Mouse (Mus musculus): ENCODE measurements at regions not wholly inside any gene's neighbourhood (a gene's known extent, or its start where the extent isn't known, plus 50 kb on each side); places are given as distances from the start of the nearest gene placed in this dataset. TPM values are rescaled to one million over a fixed set of nuclear protein-coding genes. Genes with fewer than 3 reads are reported as not detected.
"Not testable (repeated sequence)": the region's sequence is repeated elsewhere in the genome, so short reads cannot be mapped to it uniquely, and the experiment has no call there.

DNA sequence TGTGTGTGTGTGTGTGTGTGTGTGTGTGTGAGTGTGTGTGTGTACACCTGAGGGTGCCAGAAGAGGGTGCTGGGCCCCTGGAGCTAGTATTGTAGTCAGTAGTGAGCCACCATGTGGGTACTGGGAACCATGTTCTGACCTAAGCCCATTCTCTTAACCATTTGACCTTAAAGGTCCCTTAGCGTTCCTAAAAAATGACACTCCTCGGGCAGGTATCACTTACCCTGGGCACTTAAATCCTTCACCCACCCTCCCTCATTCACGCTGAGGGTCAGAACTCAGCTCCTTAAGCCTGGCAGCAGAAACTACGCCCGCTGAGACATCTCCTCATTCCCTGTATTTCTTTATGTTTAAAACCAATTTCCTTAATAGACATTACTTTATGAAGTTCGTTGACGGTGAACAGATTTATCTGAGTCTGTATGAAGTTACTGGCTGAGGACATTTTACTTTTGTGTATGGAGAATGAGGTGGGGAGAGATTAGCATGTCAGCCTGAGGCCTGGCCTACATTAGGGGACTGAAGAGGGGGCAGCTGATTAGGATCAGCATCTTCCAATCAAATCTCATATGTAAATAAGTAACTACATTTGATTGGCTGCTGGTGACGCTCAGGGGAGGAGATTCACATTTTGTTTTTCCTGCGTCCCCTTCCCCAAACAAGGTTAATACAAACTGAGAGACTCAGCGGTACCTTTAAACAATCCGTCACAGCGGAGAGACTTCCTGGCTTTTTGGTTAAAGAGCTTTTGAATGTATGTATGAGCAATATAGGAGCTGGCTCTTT lies 61.8 kb upstream of the Gadl1 start:
- Histone ChIP-seq H3K27ac (ENCODE audit: low read depth, low read length) (no peak overlapping the region), H3K36me3 (ENCODE audit: control insufficient read depth, insufficient read depth, low read length) (no peaks in the 10 kb centered on the region), H3K9ac (ENCODE audit: low read depth, low read length) (no peak overlapping the region), H3K9me3 (replicated peaks; ENCODE audit: control insufficient read depth, low read length) (no peaks in the 10 kb centered on the region), H3K4me2 (peak overlapping the region; percentile 39; the same call in 1 of the 2 replicates), H3K4me1 (ENCODE audit: control insufficient read depth, insufficient read depth, low read length) (no peaks in the 10 kb centered on the region), H3K27me3 (ENCODE audit: control insufficient read depth, insufficient read depth, low read length) (no peaks in the 10 kb centered on the region), H3K4me3 (ENCODE audit: low read depth, low read length) (no peak overlapping the region)
- no peak for ATAC-seq (replicated peaks; ENCODE audit: insufficient number of reproducible peaks, low FRiP score, low TSS enrichment)
- 40% methylated on average over 12 of the region's 12 CpGs for WGBS (ENCODE audit: insufficient replicate concordance)

DNA sequence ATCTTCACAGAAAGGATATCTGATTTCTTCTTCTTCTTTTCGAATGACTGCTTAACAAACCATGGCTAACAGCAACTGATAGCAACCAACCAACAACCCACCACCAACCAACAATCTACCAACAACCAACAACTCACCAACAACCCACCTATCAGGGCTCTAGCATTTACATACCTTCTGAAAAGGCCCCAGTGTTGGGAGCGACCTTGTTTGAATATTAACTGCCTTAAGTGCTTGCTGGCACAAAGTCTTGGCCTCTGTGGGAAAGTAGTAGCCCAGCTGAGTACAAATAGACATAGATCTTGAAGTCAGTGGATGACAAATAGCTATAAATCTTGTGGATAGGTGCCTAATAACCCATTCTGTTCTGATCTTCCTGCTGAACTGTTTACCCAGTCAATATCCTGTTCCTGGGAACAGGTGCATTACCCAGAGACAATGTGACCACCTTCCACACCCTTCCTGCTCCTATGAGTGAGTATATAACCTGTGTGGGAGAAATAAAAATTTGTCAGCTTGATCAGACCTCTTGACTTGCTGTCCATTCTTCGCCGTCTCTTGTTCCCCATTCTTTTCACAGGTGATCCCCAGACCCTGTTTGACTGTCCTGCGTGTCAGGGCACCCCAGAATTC lies 55.9 kb upstream of the Gadl1 start:
- not testable (repeated sequence) for H3K4me2 ChIP-seq; ATAC-seq (replicated peaks; ENCODE audit: insufficient number of reproducible peaks, low FRiP score, low TSS enrichment); H3K9ac ChIP-seq (ENCODE audit: low read depth, low read length); H3K27ac ChIP-seq (ENCODE audit: low read depth, low read length); H3K4me3 ChIP-seq (ENCODE audit: low read depth, low read length); H3K4me1 ChIP-seq (ENCODE audit: control insufficient read depth, insufficient read depth, low read length); H3K36me3 ChIP-seq (ENCODE audit: control insufficient read depth, insufficient read depth, low read length); H3K9me3 ChIP-seq (replicated peaks; ENCODE audit: control insufficient read depth, low read length); H3K27me3 ChIP-seq (ENCODE audit: control insufficient read depth, insufficient read depth, low read length)
- 74% methylated on average over 5 of the region's 5 CpGs for WGBS (ENCODE audit: insufficient replicate concordance)

DNA sequence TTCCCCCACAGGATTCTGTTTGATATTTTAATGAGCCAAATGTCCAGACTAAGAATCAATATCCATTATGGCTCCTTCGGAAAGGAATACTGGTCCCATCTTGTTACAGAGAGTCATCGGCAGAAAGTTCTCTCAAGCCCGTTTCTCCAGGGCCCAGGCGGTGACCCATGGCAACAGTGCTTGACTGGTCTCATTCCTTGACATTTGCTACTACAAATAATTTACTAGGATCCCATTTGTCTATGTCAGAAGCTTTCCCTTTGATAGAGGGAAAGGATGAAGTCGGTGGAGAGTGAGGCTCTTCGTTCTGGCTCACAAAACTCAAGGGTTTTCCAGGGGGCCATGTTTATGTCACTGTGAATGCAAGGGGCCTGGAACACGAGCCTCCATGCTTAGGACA lies 52.0 kb upstream of the Gadl1 start:
- H3K9me3 ChIP-seq (replicated peaks; ENCODE audit: control insufficient read depth, low read length): no peaks in the 10 kb centered on the region
- no peaks in the 10 kb centered on the region for H3K36me3 ChIP-seq (ENCODE audit: control insufficient read depth, insufficient read depth, low read length)
- 80% methylated on average over 7 of the region's 7 CpGs for WGBS (ENCODE audit: insufficient replicate concordance)
- no peaks in the 10 kb centered on the region for H3K27me3 ChIP-seq (ENCODE audit: control insufficient read depth, insufficient read depth, low read length)
- no peak overlapping the region for H3K27ac ChIP-seq (ENCODE audit: low read depth, low read length)
- ATAC-seq (replicated peaks; ENCODE audit: insufficient number of reproducible peaks, low FRiP score, low TSS enrichment): no peak
- H3K9ac ChIP-seq (ENCODE audit: low read depth, low read length): no peak overlapping the region
- H3K4me2 ChIP-seq: no peak overlapping the region
- H3K4me1 ChIP-seq (ENCODE audit: control insufficient read depth, insufficient read depth, low read length): no peaks in the 10 kb centered on the region
- H3K4me3 ChIP-seq (ENCODE audit: low read depth, low read length): no peak overlapping the region

DNA sequence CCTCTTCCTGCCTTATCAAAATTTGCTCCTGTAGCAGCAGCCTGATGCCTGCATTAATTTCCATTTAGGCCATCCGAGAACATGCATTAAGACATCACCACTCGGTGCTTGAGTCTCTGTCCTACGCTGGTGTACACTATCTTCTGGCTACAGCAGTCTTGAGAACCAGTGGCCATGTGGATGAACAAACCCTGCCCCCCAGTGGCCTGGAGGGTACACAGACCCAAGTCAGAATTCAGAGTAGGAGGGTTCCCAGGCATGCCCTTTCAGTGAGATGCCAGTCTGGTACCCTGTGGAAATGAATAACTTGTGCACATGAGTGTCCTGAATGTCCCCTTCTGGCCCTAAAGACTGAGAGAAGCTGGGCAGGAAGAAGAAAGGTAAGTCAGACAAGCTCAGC lies 50.4 kb upstream of the Gadl1 start:
- no peak for ATAC-seq (replicated peaks; ENCODE audit: insufficient number of reproducible peaks, low FRiP score, low TSS enrichment)
- H3K9me3 ChIP-seq (replicated peaks; ENCODE audit: control insufficient read depth, low read length): no peaks in the 10 kb centered on the region
- H3K36me3 ChIP-seq (ENCODE audit: control insufficient read depth, insufficient read depth, low read length): no peaks in the 10 kb centered on the region
- WGBS (ENCODE audit: insufficient replicate concordance): 55% methylated on average over 3 of the region's 3 CpGs
- no peaks in the 10 kb centered on the region for H3K27me3 ChIP-seq (ENCODE audit: control insufficient read depth, insufficient read depth, low read length)
- no peaks in the 10 kb centered on the region for H3K4me1 ChIP-seq (ENCODE audit: control insufficient read depth, insufficient read depth, low read length)
- no peak overlapping the region for H3K4me2 ChIP-seq
- H3K9ac ChIP-seq (ENCODE audit: low read depth, low read length): no peak overlapping the region
- H3K27ac ChIP-seq (ENCODE audit: low read depth, low read length): no peak overlapping the region
- no peak overlapping the region for H3K4me3 ChIP-seq (ENCODE audit: low read depth, low read length)

MicroRNAs encoded in the stretch of these regions (microRNA counts, 519-probe panel; counts per million panel counts)
- 32.2 counts per million for microRNA mmu-miR-467h+mmu-miR-669d+mmu-miR-669l

Small RNA genes in the stretch of these regions (microRNA-seq; reads per million reads assigned to microRNA genes)
- gene Gm22243 (ENCODE audit: borderline number of aligned reads): not detected
- not detected for gene Gm25510 (ENCODE audit: borderline number of aligned reads)
- not detected for gene Gm26303 (ENCODE audit: borderline number of aligned reads)
- gene Mir467h (ENCODE audit: borderline number of aligned reads): not detected

All from heart, embryonic 11.5 days (tissue).